Mouse (Mus musculus) stomach, embryonic 16.5 days (tissue): ENCODE data around the gene Ubqln4. TPM values are rescaled to one million over a fixed set of nuclear protein-coding genes. Genes with fewer than 3 reads are reported as not detected.

Experiments
- ATAC-seq: fragments of 200-750 bp; cut with Nextera tagmentation; 2 replicates; pipeline ENCODE4 v1.8.0; 2017; ENCODE audit warnings: moderate number of reproducible peaks, moderate TSS enrichment; ENCODE audit not compliant: insufficient read depth, low FRiP score
- H3K27ac ChIP-seq: fragments of 300-500 bp; sonication (generic); 2 replicates; pipeline ENCODE4 v1.5.1; 2014; ENCODE audit warnings: low read length
- H3K27me3 ChIP-seq: fragments of 300-500 bp; sonication (generic); 2 replicates; pipeline ENCODE4 v1.6.1; 2014; ENCODE audit warnings: low read length, control low read depth, mixed read lengths; ENCODE audit not compliant: control insufficient read depth, insufficient read depth
- H3K36me3 ChIP-seq: fragments of 300-500 bp; sonication (generic); 2 replicates; pipeline ENCODE4 v1.6.1; 2014; ENCODE audit warnings: low read length; ENCODE audit not compliant: control insufficient read depth, insufficient read depth
- H3K4me1 ChIP-seq: fragments of 300-500 bp; sonication (generic); 2 replicates; pipeline ENCODE4 v1.6.1; 2014; ENCODE audit warnings: low read length, control low read depth, mixed read lengths; ENCODE audit not compliant: control insufficient read depth, insufficient read depth
- H3K4me2 ChIP-seq: fragments of 300-500 bp; sonication (generic); 2 replicates; pipeline ENCODE4 v1.6.1; 2014; ENCODE audit warnings: low read depth, low read length, mixed read lengths
- H3K4me3 ChIP-seq: fragments of 300-500 bp; sonication (generic); replicated peaks from 2 replicates; pipeline ENCODE4 v1.5.1; 2014; ENCODE audit warnings: mild to moderate bottlenecking, low read length
- H3K9ac ChIP-seq: fragments of 300-500 bp; sonication (generic); 2 replicates; pipeline ENCODE4 v1.6.1; 2014; ENCODE audit warnings: low read length
- H3K9me3 ChIP-seq: fragments of 300-500 bp; sonication (generic); replicated peaks from 2 replicates; pipeline ENCODE4 v1.6.1; 2016; ENCODE audit warnings: low read length, control low read depth; ENCODE audit not compliant: control insufficient read depth
- WGBS: fragments of 180-500 bp; shearing (Covaris S2); extraction: QIAGEN DNeasy Blood & Tissue Kit; methylation state at CpG from one replicate; pipeline ENCODE4 v1.1.7; 2014; 5-methylcytosine and 5-hydroxymethylcytosine counted together
- polyA plus RNA-seq: library from polyadenylated mRNA; unstranded; fragments of >200 nt; fragmentation: Nextera tagmentation; extraction: Ambion mirVana; gene quantifications from 2 replicates; pipeline ENCODE4 v1.2.1, GENCODE M21; 2015

Ubqln4 gene
- polyA plus RNA-seq, 1 experiment from 2014 or later = 33.3 TPM

DNA sequence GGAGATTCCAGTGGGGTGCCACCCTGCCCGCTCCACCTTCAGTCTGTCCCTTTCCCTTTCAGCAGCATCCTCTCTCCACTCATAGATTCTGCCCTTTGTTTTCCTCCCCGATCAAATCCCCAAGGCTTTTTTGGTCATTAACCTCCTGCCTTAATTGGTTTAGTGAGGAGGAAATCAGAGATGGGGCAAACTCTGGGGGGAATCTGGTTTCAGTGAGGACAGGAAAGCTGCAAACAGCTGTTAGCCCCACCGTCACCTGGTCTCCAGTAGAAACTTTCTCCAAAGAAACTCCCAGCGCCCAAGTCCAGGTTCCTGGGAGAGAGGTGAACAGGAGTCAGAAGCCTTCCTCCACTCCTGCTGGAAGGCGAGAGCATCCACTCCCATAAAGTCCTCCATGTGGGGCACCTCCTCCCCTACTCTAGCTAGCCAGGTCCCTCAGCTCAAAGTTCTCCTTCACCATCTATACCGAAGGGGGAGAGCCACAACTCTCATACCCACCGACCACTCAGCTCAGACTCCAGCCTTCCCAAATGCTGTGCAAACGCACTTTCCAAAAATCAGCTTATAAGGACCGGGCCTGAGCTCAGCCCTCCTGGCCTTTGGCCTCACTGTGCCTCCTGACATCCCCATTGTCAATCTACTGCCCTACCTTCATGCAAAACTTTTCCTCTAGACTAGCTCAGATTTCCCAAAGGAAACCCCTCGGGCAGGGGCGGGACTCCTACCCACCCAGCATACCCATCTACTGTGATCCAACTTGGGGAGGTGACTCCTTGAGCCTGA lies 23.3 kb upstream of the Ubqln4 start:
- no peaks in the 10 kb centered on the region for H3K36me3 ChIP-seq
- H3K4me2 ChIP-seq = peak overlapping the region; percentile 79
- no peak for ATAC-seq
- peak overlapping the region; percentile 67 for H3K4me3 ChIP-seq
- WGBS = 14% methylated on average over 11 of the region's 11 CpGs
- H3K9ac ChIP-seq = peak overlapping the region; percentile 97
- H3K27me3 ChIP-seq = no peaks in the 10 kb centered on the region
- H3K9me3 ChIP-seq = no peaks in the 10 kb centered on the region
- H3K4me1 ChIP-seq = peaks cover 56% of the 10 kb centered on the region
- H3K27ac ChIP-seq = peak overlapping the region; percentile 87

DNA sequence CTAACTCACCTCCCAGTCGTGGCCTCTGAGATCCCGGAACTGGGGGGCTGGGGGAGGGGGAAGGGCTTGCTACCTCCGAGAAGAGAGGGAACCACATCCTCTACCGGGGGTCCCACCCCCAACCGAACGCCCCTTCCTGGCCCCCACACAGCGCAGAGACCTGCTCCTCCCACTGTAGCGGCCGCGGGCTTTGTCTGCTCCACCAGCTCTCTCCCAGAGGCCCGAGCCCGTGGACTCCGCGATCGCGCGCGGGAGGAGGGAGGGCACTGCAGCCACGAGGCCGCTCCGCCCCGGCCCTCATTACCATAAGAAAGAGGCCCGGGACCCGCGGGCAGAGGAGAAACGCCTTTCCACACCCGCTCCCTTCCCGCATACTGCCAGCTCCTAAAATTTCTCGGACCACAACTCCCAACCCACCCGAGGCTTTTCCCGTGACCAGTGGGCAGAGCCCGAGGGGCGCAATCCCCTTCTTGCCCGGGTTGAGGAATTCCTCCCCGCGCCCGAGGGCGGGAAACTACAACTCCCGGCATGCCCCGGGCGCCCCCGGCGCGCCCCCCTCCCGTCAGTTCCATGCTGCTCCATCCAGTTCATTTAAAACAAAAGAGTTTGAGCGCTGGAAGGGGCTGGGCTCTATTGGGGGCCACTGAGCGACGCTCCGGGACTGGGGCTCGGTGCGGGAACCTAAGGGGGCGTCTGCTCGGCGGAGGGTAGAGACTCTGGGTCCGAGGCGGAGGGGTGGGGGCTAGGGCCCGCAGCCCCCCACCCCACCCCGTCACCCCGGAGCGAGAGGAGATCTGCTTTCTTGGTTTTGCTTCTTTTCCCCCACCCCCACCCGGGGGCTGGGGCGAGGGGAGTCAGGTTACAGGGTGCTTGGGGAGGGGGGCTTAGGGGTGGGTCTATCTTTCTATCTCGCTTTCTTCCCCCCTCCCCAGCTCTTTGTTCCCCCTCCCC lies 21.9 kb upstream of the Ubqln4 start:
- Histone ChIP-seq H3K4me3 (peak overlapping the region; percentile 67), H3K27ac (peak overlapping the region; percentile 87), H3K36me3 (0 out of 2 replicates have a peak, but pooled peaks cover 3% of the 10 kb centered on the region), H3K4me1 (peaks cover 62% of the 10 kb centered on the region), H3K27me3 (no peaks in the 10 kb centered on the region), H3K9me3 (no peaks in the 10 kb centered on the region), H3K9ac (peak overlapping the region; percentile 97), H3K4me2 (peak overlapping the region; percentile 79)
- peak; percentile 85 for ATAC-seq
- 1% methylated on average over 61 of the region's 63 CpGs for WGBS

DNA sequence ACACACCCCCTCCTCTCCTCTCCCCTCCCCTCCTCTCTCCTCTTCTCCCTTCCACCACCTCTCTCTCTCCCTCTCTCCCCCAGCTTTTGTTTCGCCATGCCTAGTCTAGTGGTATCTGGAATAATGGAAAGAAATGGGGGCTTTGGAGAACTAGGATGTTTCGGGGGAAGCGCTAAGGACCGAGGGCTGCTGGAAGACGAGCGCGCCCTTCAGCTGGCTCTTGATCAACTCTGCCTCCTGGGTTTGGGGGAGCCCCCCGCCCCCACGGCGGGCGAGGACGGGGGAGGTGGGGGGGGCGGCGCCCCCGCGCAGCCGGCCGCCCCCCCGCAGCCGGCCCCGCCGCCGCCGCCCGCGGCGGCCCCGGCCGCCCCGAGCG lies 21.3 kb upstream of the Ubqln4 start, which contains the start of gene Mex3a:
TSS of gene Mex3a (plus strand) at position 97 of the 376 bp plus-strand sequence.
- ATAC-seq = no peak

DNA sequence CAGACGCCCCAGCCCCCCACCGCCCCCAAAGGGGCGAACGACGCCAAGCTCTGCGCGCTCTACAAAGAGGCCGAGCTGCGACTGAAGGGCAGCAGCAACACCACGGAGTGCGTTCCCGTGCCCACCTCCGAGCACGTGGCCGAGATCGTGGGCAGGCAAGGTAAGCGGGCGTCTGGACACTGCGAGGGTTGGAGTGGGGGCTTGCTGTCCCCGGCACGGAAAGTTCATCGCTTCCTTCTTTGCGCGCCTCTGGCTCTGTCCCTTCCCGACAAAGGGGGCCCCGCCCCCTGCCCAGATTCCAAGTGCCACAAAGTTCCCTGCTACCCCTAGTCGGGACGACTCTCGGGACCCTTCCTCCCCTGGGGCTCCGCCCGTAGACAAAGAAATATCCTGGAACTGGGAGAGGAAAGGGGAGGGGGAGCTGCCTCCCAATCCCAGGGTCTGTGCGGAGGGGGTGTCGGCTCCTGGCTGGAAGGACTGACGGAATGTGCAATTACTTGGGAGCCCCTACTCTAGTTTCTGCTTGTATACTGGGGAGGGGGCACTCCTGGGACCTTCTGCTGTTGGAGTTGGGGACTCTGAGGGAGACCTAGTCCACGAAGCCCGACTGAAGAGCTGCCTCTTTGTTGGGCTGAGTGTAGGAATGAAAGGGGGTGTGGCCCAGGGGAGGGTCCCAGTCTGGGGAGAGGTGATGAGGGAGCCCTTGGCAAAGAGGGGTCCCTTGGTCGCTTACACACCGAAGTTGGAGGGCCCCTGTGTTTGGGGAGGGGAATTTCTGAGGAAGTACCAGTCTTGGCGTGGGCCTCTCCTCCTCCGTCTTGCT lies 20.7 kb upstream of the Ubqln4 start:
- peaks cover 62% of the 10 kb centered on the region for H3K4me1 ChIP-seq
- ATAC-seq = peak; percentile 6; the same call in 1 of the 2 replicates
- under 1% methylated on average over 40 of the region's 40 CpGs for WGBS

More for the DNA sequence above, 21.3 kb upstream of the Ubqln4 start, which contains the start of gene Mex3a:
- H3K27me3 ChIP-seq = no peaks in the 10 kb centered on the region
- H3K4me1 ChIP-seq = peaks cover 64% of the 10 kb centered on the region
- peak within 1 kb of the TSS; percentile 97 for H3K9ac ChIP-seq
- no peaks in the 10 kb centered on the region for H3K9me3 ChIP-seq
- peaks cover 9% of the 10 kb centered on the region; the same call in 1 of the 2 replicates for H3K36me3 ChIP-seq
- peak within 1 kb of the TSS; percentile 87 for H3K27ac ChIP-seq
- peak within 1 kb of the TSS; percentile 79 for H3K4me2 ChIP-seq
- under 1% methylated on average over 30 of the region's 31 CpGs for WGBS
- H3K4me3 ChIP-seq = peak within 1 kb of the TSS; percentile 67

DNA sequence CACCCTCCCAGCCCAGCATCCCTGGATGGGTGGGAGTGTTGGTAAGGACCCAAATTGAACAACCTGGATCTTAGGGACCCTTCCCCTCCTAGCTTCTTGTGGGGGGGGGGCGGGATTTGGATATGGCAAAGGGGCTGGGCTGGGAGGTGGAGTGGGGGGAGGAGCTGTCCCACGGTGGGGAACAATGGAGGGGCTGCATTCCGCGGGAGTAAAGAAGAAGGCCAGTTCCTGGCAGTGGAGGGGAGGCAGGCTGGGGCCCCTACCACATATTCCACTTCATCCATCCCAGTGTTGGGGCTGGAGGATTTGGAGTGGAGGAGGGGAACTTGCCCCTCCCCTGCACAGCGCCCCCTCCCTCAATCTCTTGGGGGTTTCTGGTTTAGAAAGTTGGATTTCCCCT lies 19.9 kb upstream of the Ubqln4 start:
- Histone ChIP-seq H3K27ac (peak overlapping the region; percentile 87), H3K9me3 (no peaks in the 10 kb centered on the region), H3K4me2 (peak overlapping the region; percentile 79), H3K27me3 (no peaks in the 10 kb centered on the region), H3K4me3 (peak overlapping the region; percentile 67), H3K4me1 (peaks cover 62% of the 10 kb centered on the region), H3K36me3 (peaks cover 12% of the 10 kb centered on the region), H3K9ac (peak overlapping the region; percentile 97)
- 1% methylated on average over 5 of the region's 5 CpGs for WGBS
- no peak for ATAC-seq

More for the DNA sequence above, 20.7 kb upstream of the Ubqln4 start:
- H3K27me3 ChIP-seq = no peaks in the 10 kb centered on the region
- H3K4me3 ChIP-seq = peak overlapping the region; percentile 67
- H3K36me3 ChIP-seq = peaks cover 9% of the 10 kb centered on the region; the same call in 1 of the 2 replicates
- H3K9ac ChIP-seq = peak overlapping the region; percentile 97
- peak overlapping the region; percentile 87 for H3K27ac ChIP-seq
- peak overlapping the region; percentile 79 for H3K4me2 ChIP-seq
- no peaks in the 10 kb centered on the region for H3K9me3 ChIP-seq

DNA sequence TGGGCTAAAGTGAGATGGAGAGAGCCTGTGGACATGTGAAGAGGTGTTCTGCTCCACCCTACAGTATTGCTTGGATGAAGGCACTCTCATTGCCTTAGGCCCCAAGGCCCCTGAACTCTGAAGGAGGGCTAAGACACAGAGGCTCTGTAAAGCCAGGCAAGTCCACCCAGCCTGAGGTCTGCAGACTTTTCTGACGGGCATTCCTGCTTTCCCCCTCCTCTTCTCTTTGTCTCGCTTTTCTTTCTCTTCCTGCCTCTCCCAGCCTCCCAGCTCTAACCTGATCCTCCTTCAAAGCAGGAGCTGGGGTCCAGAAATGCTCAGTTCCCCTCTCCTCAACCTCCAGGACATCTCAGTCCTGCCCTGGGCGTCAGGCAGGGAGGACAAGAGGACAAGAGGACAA lies 18.6 kb upstream of the Ubqln4 start:
- no peak for ATAC-seq
- 25% methylated on average over 3 of the region's 3 CpGs for WGBS
- H3K27ac ChIP-seq = no peak overlapping the region

DNA sequence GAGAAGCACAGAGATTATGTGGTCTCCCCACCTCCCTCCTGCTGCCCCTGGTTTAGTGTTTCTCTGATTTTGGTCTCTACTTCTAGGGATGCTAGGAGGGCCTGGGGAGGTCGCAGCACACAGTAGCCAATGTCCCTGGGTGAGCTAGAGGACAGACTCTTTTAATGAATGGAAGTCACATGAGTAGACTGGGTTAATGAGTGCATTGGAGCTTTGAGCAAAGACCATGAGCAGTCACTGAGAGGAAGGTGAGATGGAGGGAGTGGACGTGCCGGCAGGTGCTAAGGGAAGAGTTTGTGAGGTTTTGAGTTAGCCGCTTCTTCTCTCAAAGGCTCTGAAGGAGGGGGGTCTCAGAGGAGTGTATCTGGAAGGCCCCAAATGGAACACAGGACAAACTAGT lies 18.0 kb upstream of the Ubqln4 start:
- peak overlapping the region; percentile 66 for H3K9ac ChIP-seq

More for the DNA sequence above, 18.6 kb upstream of the Ubqln4 start:
- Histone ChIP-seq H3K9me3 (no peaks in the 10 kb centered on the region), H3K4me2 (peak overlapping the region; percentile 79), H3K27me3 (no peaks in the 10 kb centered on the region), H3K4me3 (peak overlapping the region; percentile 67; the same call in 1 of the 2 replicates), H3K9ac (peak overlapping the region; percentile 66), H3K4me1 (peaks cover 56% of the 10 kb centered on the region), H3K36me3 (peaks cover 12% of the 10 kb centered on the region)

More for the DNA sequence above, 18.0 kb upstream of the Ubqln4 start:
- no peak overlapping the region for H3K4me3 ChIP-seq
- peaks cover 12% of the 10 kb centered on the region for H3K36me3 ChIP-seq
- peaks cover 51% of the 10 kb centered on the region for H3K4me1 ChIP-seq
- H3K27ac ChIP-seq = no peak overlapping the region
- peak overlapping the region; percentile 79 for H3K4me2 ChIP-seq
- H3K9me3 ChIP-seq = no peaks in the 10 kb centered on the region
- no peaks in the 10 kb centered on the region for H3K27me3 ChIP-seq
- WGBS = 57% methylated on average over 4 of the region's 4 CpGs
- ATAC-seq = no peak
